Mouse (Mus musculus) intestine, embryonic 15.5 days (tissue): ENCODE measurements around the gene Tatdn2. TPM values are rescaled to one million over a fixed set of nuclear protein-coding genes. Genes with fewer than 3 reads are reported as not detected.

Source experiments
- ATAC-seq: fragments of 200-750 bp; cut with Nextera tagmentation; 2 replicates; pipeline ENCODE4 v1.8.0; 2017; ENCODE audit warnings: moderate TSS enrichment, moderate library complexity
- H3K27ac ChIP-seq: fragments of 300-500 bp; sonication (generic); 2 replicates; pipeline ENCODE4 v1.5.1; 2015; ENCODE audit warnings: mild to moderate bottlenecking, inconsistent platforms
- H3K27me3 ChIP-seq: fragments of 300-500 bp; sonication (generic); replicated peaks from 2 replicates; pipeline ENCODE4 v1.6.1; 2015; ENCODE audit warnings: inconsistent platforms
- H3K36me3 ChIP-seq: fragments of 300-500 bp; sonication (generic); 2 replicates; pipeline ENCODE4 v1.6.1; 2015; ENCODE audit warnings: inconsistent platforms
- H3K4me1 ChIP-seq: fragments of 300-500 bp; sonication (generic); replicated peaks from 2 replicates; pipeline ENCODE4 v1.6.1; 2015; ENCODE audit warnings: inconsistent platforms
- H3K4me2 ChIP-seq: fragments of 300-500 bp; sonication (generic); replicated peaks from 2 replicates; pipeline ENCODE4 v1.6.1; 2015; ENCODE audit warnings: mild to moderate bottlenecking, inconsistent platforms
- H3K4me3 ChIP-seq: fragments of 300-500 bp; sonication (generic); replicated peaks from 2 replicates; pipeline ENCODE4 v1.5.1; 2015; ENCODE audit warnings: inconsistent platforms
- H3K9ac ChIP-seq: fragments of 300-500 bp; sonication (generic); 2 replicates; pipeline ENCODE4 v1.6.1; 2015; ENCODE audit warnings: inconsistent platforms
- H3K9me3 ChIP-seq: fragments of 300-500 bp; sonication (generic); 2 replicates; pipeline ENCODE4 v1.6.1; 2016; ENCODE audit warnings: inconsistent platforms
- WGBS: fragments of 180-500 bp; shearing (Covaris S2); methylation state at CpG from one replicate; pipeline ENCODE4 v1.1.7; 2015; 5-methylcytosine and 5-hydroxymethylcytosine counted together
- polyA plus RNA-seq: library from polyadenylated mRNA; unstranded; fragments of >200 nt; fragmentation: Nextera tagmentation; extraction: Ambion mirVana; gene quantifications from 2 replicates; pipeline ENCODE4 v1.2.1, GENCODE M21; 2015

Tatdn2 gene
- polyA plus RNA-seq, 1 experiment from 2014 or later = 0.97 TPM

GRCm38 (mm10) chr6:113737318-113738046, 40.6 kb downstream of the Tatdn2 start:
- no peaks in the 10 kb centered on the region for H3K27me3 ChIP-seq
- no peak overlapping the region for H3K4me3 ChIP-seq
- no peak overlapping the region for H3K9ac ChIP-seq
- no peak overlapping the region for H3K4me2 ChIP-seq
- no peaks in the 10 kb centered on the region for H3K9me3 ChIP-seq
- ATAC-seq = peak; percentile 88
- H3K27ac ChIP-seq = peak overlapping the region; percentile 75
- H3K4me1 ChIP-seq = peaks cover 8% of the 10 kb centered on the region
- 80% methylated on average over 9 of the region's 9 CpGs for WGBS
- H3K36me3 ChIP-seq = peaks cover 16% of the 10 kb centered on the region

GRCm38 (mm10) chr6:113740236-113741217, 43.7 kb downstream of the Tatdn2 start, which contains the start of gene Sec13:
TSS of gene Sec13 (minus strand) at chr6:113740743.
- H3K27ac ChIP-seq = peak within 1 kb of the TSS; percentile 38
- peaks cover 8% of the 10 kb centered on the region for H3K4me1 ChIP-seq
- WGBS = 6% methylated on average over 41 of the region's 41 CpGs
- H3K9me3 ChIP-seq = no peaks in the 10 kb centered on the region
- H3K4me3 ChIP-seq = peak within 1 kb of the TSS; percentile 83
- peak; percentile 70 for ATAC-seq
- 0 out of 2 replicates have a peak, but pooled peaks cover 3% of the 10 kb centered on the region for H3K36me3 ChIP-seq
- H3K4me2 ChIP-seq = peak within 1 kb of the TSS; percentile 78
- no peaks in the 10 kb centered on the region for H3K27me3 ChIP-seq
- H3K9ac ChIP-seq = peak within 1 kb of the TSS; percentile 90

GRCm38 (mm10) chr6:113741425-113741824, 44.6 kb downstream of the Tatdn2 start:
- WGBS = 75% methylated on average over 2 of the region's 2 CpGs
- Histone ChIP-seq H3K36me3 (0 out of 2 replicates have a peak, but pooled peaks cover 3% of the 10 kb centered on the region), H3K4me3 (no peak overlapping the region), H3K4me2 (no peak overlapping the region), H3K9ac (no peak overlapping the region), H3K4me1 (peaks cover 8% of the 10 kb centered on the region), H3K27ac (no peak overlapping the region), H3K9me3 (no peaks in the 10 kb centered on the region), H3K27me3 (no peaks in the 10 kb centered on the region)
- ATAC-seq = no peak

GRCm38 (mm10) chr6:113742321-113742720, 45.5 kb downstream of the Tatdn2 start:
- no peak overlapping the region for H3K4me2 ChIP-seq
- H3K9ac ChIP-seq = no peak overlapping the region
- 78% methylated on average over 1 of the region's 1 CpGs for WGBS
- H3K9me3 ChIP-seq = no peaks in the 10 kb centered on the region
- ATAC-seq = no peak
- H3K27me3 ChIP-seq = no peaks in the 10 kb centered on the region
- peaks cover 8% of the 10 kb centered on the region for H3K4me1 ChIP-seq
- H3K27ac ChIP-seq = no peak overlapping the region
- H3K4me3 ChIP-seq = no peak overlapping the region
- H3K36me3 ChIP-seq = no peaks in the 10 kb centered on the region

- no peaks in the 10 kb centered on the region for H3K27me3 ChIP-seq
- no peak overlapping the region for H3K4me2 ChIP-seq
- no peaks in the 10 kb centered on the region for H3K36me3 ChIP-seq
- no peaks in the 10 kb centered on the region for H3K9me3 ChIP-seq
- WGBS = 42% methylated on average over 1 of the region's 1 CpGs
- no peak for ATAC-seq
- H3K4me3 ChIP-seq = no peak overlapping the region
- no peak overlapping the region for H3K9ac ChIP-seq
- peaks cover 8% of the 10 kb centered on the region for H3K4me1 ChIP-seq
- H3K27ac ChIP-seq = no peak overlapping the region
Observed at GRCm38 (mm10) chr6:113743111-113743510, 46.3 kb downstream of the Tatdn2 start.

- H3K9me3 ChIP-seq = no peaks in the 10 kb centered on the region
- H3K27me3 ChIP-seq = peaks cover 7% of the 10 kb centered on the region
- H3K4me1 ChIP-seq = no peaks in the 10 kb centered on the region
- H3K4me2 ChIP-seq = no peak overlapping the region
- H3K9ac ChIP-seq = no peak overlapping the region
- no peak for ATAC-seq
- no peak overlapping the region for H3K4me3 ChIP-seq
- H3K27ac ChIP-seq = no peak overlapping the region
- no peaks in the 10 kb centered on the region for H3K36me3 ChIP-seq
Observed at GRCm38 (mm10) chr6:113745117-113745516, 48.3 kb downstream of the Tatdn2 start.

- H3K27ac ChIP-seq = no peak overlapping the region
- H3K27me3 ChIP-seq = peaks cover 7% of the 10 kb centered on the region
- no peak overlapping the region for H3K4me2 ChIP-seq
- H3K4me3 ChIP-seq = no peak overlapping the region
- no peak for ATAC-seq
- no peaks in the 10 kb centered on the region for H3K9me3 ChIP-seq
- no peaks in the 10 kb centered on the region for H3K4me1 ChIP-seq
- no peaks in the 10 kb centered on the region for H3K36me3 ChIP-seq
- 79% methylated on average over 14 of the region's 14 CpGs for WGBS
- no peak overlapping the region for H3K9ac ChIP-seq
Observed at GRCm38 (mm10) chr6:113747284-113747683, 50.4 kb downstream of the Tatdn2 start.

- WGBS = 24% methylated on average over 26 of the region's 26 CpGs
- Histone ChIP-seq H3K9me3 (no peaks in the 10 kb centered on the region), H3K9ac (no peak overlapping the region), H3K4me1 (no peaks in the 10 kb centered on the region), H3K27me3 (peaks cover 7% of the 10 kb centered on the region), H3K4me2 (peak overlapping the region; percentile 50), H3K4me3 (no peak overlapping the region), H3K27ac (no peak overlapping the region), H3K36me3 (no peaks in the 10 kb centered on the region)
- ATAC-seq = no peak
Observed at GRCm38 (mm10) chr6:113748351-113748750, 51.5 kb downstream of the Tatdn2 start.

GRCm38 (mm10) chr6:113749119-113749685, 52.4 kb downstream of the Tatdn2 start:
- ATAC-seq = no peak
- H3K27ac ChIP-seq = no peak overlapping the region
- no peaks in the 10 kb centered on the region for H3K36me3 ChIP-seq
- H3K4me3 ChIP-seq = no peak overlapping the region
- no peaks in the 10 kb centered on the region for H3K4me1 ChIP-seq
- WGBS = 56% methylated on average over 17 of the region's 17 CpGs
- H3K4me2 ChIP-seq = no peak overlapping the region
- H3K9me3 ChIP-seq = no peaks in the 10 kb centered on the region
- H3K27me3 ChIP-seq = peaks cover 7% of the 10 kb centered on the region
- no peak overlapping the region for H3K9ac ChIP-seq

Other genes with a start within 250 kb of the Tatdn2 start
- 7.8 and 8.4 TPM in 2 replicates for gene Il17re, start 238.6 kb upstream of the Tatdn2 start, polyA plus RNA-seq
- gene Il17rc, start 225.6 kb upstream of the Tatdn2 start, polyA plus RNA-seq = 26.6 and 27.2 TPM in 2 replicates
- 21.9 and 22.7 TPM in 2 replicates for gene Creld1, start 213.8 kb upstream of the Tatdn2 start, polyA plus RNA-seq
- 0.43 and 0.45 TPM in 2 replicates for gene Prrt3, start 195.1 kb upstream of the Tatdn2 start, polyA plus RNA-seq
- 84.2 and 88.3 TPM in 2 replicates for gene Emc3, start 165.4 kb upstream of the Tatdn2 start, polyA plus RNA-seq
- gene Fancd2, start 165.4 kb upstream of the Tatdn2 start, polyA plus RNA-seq = 9.6 and 10.3 TPM in 2 replicates
- gene Fancd2os, start 96.3 kb upstream of the Tatdn2 start, polyA plus RNA-seq = 0.13 TPM in 1 of 2 replicates, not detected in the other
- 198 and 201 TPM in 2 replicates for gene Brk1, start 92.3 kb upstream of the Tatdn2 start, polyA plus RNA-seq
- gene Vhl, start 73.1 kb upstream of the Tatdn2 start, polyA plus RNA-seq = 33.3 and 37.5 TPM in 2 replicates
- 11.0 and 13.9 TPM in 2 replicates for gene Irak2, start 58.6 kb upstream of the Tatdn2 start, polyA plus RNA-seq
- 103 and 125 TPM in 2 replicates for gene Ghrl, start 22.8 kb downstream of the Tatdn2 start, polyA plus RNA-seq
- 254 and 276 TPM in 2 replicates for gene Sec13, start 43.7 kb downstream of the Tatdn2 start, polyA plus RNA-seq